Mouse (Mus musculus) kidney, adult 9 months (tissue): ENCODE results near the gene 9230102O04Rik.

Source experiments
- DNase-seq: peaks from one replicate; pipeline ENCODE4 v3.0.0; 2022

The 9230102O04Rik gene

DNA sequence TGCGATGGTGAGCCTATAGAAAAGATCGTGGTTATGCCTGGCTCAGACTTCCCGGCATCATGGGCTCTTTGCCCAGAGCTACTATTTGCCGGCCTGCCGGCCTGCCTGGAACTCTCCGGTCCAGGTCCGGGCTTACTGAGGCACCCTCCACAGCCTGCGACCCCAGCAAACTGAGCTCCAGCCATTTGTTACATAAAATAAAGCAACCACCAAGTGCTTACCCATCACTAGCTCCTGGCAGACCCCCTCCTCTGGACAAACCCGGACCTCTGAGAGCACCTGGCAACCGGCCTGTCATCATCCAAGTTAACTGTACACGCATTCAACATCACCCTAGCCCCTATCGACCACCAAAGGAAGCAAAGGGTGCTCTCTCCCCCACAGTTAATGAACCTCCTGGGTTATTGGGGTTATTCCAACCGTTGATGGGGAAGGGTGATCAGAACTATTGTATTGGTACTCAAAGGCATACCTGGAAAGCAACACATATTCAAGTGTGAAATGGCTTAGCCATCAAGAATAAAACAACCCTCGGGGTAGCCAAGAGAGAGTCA lies 4.0 kb downstream of the 9230102O04Rik start:
- no peak for DNase-seq

DNA sequence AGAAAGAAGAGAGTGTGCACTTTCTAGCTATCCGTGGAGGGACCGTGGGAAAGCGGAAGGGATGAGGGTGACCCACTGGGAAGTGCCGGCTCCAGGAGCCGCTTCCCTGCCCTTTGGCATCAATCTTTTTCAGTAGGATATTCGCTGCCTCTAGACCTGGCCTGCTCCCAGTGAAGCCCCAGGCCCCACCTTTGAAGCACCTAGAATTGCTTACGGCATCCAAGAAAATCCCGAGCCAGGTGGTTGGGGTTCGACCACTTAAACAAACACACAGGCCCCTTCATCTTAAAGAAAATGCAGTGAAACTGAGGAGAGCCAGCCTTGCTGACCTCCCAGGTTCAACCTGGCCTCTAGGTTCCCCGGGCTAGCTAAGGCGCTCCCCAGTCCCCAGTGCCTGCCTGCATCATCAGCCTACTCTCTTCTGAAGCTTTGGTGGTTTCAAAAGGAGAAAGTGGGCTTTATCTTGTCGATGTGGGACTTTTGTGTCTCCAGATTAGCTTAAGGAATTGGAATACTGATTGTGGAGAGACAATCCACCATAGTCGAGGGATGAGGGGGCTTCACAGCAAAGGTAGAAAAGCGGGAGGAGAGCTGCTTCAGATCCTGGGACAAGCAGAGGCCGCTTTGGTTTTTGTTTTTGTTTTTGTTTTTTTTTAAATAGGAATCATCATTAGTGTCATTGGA lies 4.7 kb downstream of the 9230102O04Rik start:
- DNase-seq: no peak

DNA sequence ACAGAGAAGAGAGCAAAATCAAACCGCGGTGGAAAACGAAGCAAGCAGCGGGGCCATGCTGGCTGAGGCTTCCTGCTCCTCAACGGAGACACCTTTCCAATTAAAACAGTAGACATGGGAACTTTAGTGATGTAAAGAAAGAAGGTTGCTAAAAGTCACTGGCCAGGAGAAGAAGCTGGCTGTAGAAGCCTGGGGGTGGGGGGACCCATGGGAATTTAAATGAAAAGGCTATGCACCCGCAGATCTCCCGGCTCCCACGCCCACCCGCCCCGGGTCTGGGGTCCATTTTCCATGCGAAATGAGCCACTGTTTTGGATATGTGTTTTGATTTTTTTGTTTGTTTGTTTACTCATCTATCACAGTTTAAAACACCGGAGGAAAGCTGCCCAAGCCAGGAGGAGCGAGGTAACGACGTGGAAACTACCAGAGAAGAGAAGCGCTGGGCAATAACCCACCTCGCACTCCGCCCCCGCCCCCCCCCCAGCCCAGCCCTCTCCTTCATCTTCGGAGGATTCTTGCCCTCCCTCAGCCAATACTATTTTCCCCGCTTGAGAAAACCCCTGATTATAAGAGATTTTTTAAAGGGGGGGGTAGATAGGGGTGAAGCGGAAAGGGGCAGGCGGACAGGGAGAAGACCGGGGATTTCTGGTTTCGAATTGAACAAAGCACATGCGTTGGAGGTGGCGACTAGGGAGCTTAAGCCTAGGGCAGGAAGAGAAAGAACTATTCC lies 5.4 kb downstream of the 9230102O04Rik start:
- no peak for DNase-seq

DNA sequence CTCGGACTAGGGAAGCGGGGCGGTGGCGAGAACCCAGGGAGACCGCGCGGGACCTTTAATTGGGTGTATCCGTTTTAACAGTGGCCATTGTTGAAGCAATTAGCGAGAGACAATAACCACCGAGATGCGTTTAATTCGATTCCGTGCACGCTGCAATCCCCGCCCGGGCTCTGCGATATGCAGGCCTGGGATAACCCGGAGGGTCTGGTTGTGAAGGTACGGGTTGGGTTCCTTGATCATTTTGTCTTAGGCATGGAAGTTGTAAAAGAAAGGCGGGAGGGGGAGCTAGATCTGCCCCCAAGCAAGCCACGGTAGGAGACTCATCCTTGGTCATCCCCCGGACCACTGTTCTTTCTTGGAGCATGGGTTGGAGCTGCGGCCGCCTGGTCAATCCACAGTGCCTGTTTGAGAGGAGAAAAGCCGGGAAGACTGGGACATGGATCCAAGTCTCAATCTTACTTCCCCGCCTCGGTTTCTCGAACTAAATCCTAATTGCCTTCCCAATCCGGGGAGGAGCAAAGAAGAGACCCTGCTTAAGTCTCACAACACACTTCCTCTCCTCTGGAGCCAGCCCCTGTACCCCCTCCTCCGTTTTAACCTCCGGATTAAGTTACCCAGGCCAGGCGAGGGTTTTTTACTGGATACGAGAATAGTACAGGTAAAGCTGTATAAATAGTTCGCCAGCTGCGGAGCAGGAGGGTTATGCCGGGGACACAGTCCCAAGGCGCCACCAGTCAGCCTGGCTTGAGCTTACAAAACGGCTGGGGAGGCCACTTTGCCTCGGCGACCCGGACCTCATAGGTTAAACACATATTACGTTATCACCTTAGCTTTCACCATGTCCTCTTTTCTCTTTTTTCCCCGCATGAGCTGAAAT lies 6.2 kb downstream of the 9230102O04Rik start:
- peak; percentile 28 for DNase-seq

DNA sequence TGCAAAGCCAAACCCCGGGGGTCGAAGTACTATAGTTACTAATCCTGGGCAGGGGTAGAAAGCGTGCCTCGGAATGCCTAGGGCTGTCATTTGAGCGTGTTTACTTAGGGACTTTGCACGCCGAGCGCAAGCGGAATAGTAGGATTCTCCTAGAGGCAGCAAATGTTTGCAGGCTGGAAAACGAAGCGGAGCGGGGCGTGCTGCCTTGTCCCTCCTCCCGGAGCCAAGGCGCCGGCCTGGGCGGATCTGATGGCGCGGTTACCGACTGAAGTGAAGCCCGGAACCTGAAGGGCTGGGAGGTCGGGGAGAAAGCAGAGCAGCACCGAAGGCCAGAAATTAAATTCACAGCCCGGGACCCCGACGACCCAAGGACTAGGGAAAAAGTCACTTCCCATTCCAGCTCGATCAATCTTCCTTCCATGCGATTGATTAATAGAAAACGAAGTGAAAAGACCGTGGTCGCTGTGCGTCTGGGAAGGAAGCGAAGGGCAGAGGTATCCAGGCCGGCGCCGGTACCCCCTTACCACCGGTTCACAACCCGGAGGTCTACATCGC lies 6.9 kb downstream of the 9230102O04Rik start:
- no peak for DNase-seq

DNA sequence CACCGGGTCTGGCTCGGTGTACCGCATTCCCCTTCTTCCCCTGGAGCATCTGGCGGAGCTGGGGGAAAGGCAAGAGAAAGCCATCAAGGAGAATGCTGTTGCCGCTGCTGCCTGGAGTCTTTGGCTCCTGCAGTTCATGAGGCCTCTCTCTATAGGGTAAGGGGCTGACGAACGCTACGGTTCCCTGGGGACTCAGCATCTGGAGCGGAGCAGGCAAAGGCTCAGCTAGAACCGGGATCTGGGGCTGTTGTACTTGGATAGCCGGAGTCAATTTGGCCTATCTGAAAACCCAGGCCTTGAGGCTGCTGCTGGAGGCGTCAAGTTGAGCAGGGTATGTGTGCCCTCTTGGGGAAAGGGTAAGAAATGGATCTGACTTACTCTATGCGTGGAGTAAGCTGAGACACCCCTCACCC lies 7.7 kb downstream of the 9230102O04Rik start:
- peak; percentile 20 for DNase-seq

DNA sequence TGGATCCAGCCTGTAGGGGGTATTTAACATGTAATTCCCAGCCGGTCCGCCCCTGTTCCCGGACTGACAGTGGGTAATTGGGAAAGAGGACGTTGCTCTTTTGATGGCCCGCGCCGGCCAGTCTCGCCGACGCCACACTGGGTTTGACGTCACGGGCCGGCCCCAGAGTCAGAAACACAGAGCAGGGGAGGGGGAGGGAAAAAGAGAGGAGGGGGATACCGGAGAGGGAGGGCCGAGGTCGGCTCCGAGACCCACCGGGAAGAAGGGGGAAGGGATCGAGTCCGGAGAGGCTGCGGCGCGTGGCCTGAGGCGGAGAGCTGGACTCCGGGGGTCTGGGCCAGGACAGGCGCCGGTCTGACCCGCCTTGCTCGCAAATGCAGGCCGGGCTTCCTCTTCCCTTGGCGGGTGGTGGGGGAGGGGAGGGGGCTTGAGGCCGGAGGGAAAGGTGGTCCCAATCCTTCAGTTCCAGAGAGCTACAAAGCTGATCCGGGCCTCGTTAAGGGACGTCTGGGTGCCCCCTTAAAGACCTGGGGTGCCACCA lies 8.2 kb downstream of the 9230102O04Rik start, which contains the start of gene 4930412O13Rik:
4930412O13Rik (plus strand) TSS at position 202 of the 541 bp plus-strand sequence.
- DNase-seq: no peak

DNA sequence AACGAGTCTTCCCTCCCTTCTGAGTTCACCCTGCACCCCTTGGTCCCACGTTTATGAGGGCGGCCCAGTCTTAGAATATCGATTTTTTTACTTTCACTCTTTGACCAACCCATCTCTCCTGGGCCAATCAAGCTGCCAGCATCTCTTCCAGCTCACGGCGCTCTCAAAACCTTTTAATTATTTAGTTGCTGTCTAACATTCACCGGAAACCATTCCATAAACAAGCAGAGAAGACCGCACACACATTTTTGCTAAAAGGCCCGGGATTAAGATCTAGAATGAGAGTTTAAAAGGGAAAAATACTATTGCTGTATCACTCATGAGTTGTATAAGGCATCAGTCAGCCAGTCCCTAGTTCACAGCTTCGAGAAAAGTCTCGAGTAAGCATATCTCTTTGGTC lies 9.1 kb downstream of the 9230102O04Rik start:
- no peak for DNase-seq

DNA sequence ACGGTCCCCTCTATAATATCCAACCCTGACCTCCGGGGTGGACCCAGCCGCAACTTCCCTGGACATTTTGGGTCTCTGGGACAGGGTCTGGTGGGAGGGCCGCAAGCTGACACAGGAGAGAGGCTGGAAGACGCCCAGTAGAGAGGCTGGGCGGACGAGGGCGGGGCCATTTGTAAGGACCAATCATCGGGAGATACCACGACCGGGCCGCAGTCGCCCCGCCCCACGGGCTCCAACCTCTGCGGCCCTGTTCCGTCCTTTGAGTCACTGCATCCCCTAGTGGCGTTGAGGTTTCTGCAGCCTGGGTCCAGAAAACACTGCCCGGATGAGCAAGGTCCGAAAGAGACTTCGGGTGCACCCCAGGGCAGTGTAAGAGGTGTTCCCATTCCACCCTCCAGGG lies 9.8 kb downstream of the 9230102O04Rik start:
- peak; percentile 88 for DNase-seq

DNA sequence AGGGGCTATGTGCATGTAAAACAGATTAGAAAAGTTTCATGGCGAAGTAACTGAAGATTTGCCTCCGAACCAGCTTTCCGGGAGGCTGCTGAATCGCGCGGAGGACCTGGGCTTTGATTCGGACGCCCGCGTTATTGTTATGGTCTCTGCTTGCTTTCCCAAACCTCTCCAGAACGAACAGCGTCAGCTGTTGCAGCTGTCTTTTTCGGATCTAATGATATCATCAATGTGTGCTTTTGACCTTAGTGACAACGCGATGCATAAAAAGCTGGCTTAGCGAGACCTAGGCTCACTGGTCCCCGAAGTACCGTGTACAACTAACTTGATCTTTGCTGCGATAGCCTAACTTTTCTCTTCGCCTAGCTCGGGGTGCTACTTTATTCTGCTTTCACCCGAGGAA lies 10.2 kb downstream of the 9230102O04Rik start:
- DNase-seq: no peak

DNA sequence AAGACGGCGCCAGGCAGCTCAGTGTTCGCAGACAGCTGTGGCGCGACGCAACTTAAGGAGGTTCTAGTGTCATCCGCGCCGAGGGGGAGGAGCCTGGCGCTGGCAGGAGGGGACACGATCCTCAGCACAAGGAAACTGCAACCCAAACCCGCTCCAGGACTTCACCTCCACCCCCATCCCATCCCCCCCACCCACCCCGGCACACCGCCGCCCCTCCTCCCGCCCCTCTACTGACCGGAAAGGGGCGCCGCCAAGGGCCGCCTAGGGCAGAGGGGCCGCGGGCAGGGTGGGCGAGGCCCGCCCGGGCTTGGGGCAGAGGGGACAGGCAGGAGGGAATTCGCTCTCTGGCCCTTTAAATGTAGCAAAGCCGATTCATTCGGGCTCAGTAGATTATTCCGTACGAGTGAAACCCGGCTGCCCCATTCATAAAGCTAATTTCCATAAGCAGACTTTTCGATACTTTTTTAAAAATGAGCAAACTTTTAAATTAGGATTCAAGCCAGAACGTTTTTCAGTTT lies 10.7 kb downstream of the 9230102O04Rik start:
- peak; percentile 40 for DNase-seq

DNA sequence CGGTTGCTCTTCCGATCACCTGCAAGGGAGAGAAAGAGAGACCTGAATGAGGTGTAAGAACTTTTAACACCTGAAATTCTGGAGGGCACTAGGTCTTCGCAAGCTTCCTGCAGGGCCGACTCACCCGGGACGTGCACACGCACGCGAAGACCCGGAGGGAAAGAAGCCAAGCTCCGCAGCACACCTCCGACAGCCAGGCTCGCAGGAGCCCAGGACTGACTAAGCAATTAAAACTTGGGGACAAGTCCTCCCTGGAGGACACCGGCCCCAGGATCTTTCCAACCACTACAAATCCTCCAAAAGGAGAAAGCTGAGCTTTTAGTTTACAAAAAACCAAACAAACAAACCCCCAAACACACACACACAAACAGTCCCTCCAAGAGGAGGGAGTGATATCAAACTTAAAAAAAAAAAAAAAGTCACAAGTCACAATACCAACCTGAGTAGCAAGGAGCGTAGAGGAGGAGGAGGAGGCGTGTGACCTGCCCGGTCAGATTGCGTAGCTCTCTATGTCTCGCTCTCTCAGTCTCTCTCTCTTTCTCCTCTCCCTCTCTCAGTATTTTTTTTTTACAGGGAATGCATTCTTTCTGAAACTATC lies 11.3 kb downstream of the 9230102O04Rik start:
- no peak for DNase-seq

DNA sequence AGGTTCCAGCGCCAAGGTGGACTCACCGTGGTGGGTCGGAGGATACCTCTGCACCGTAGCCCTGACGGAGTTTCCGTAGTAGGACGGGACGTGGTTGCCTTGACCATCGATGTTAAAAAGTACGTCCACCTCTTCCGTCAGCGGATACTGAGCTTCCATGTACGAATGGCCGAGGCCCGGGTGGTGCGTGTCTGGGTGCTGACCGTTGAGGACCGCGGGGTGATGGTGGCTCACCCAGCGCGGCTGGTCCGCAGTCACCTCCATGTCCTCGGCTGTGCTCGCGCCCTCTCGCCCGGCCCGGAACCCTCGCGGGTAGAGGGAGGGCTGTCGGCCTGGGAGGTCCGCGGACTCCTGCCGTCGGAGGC lies 12.0 kb downstream of the 9230102O04Rik start:
- no peak for DNase-seq

DNA sequence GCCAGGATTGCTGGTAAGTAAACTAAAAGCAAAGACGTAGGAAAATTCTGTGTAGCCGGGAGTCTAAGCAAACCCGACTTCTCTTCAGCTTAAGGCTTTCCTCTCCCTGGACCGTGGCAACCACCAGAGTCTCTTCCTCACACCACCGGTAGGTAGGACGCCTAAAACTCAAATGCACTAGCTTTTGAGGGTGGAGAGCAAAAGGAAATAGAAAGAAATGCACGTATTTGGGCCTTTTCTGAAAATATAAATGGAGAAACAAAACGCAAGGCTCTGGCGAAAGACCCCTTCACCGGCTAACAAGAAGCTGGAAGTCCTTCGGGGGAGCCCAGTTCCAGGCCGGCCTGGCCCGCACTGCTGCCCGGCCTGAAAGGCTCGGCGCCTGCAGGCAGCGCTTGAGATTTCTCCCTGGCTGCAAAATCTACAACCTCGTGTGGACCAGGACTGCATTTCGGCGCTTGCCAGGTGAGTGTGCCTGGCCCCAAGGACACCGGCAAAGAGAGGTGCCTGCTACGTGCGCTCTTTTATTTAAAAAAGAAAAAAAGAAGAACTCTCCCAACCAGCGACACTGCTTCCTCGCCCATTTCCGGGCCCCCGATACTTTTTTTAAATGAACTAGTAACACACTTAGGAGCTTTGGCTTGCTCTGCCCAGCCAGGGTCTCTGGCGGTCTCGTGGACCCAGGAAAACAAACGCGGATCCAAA lies 12.6 kb downstream of the 9230102O04Rik start:
- DNase-seq: no peak

DNA sequence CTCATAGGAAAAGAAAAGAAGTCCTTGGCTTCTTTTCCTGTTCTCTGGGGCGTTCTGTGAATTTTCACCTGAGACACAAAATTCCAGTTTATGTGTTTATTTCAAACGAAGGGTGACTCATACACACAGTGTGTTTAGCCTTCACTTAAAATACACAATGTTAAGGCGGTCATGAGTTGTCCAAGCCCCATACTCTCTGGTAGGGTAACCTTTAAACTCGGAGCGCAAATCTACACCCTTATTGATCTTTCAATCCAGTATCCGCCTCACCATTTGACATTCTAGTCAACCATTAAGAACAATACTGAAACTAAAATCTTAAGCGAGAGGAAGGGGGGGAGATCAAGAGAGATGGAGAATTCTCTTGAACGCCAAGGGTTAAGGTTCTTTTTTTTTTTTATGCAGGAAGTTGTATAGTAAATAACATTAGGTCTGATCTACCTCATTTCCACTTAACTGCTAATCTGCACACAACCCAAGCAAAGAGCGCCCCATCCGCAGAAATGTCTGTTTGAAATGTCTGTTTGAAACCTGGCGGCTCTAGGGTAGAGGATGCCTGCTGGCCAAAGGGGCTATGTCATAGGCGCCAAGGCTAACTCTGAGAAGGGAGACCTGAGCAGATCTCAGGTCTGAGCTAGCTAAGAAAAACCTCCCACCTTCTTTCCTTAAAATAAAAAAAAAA lies 13.5 kb downstream of the 9230102O04Rik start:
- DNase-seq: no peak

DNA sequence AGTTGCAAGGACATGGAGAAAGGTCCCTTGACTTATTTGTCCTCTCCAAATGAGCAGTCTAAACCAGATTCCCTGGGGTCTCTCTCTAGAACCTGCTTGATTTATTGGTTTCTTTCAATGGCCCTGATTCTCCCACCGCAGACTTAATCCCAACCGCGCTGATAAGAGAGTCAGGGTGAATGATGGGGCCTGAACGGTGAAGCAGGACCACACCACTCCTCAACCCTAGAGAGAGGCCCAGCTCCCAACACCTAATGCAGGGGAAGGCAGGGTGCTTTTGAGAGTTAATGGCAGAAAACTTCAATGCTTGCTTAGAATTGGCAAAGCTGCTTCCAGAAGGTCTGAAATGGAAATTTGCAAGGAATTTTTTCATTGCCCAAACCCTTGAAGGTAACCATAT lies 14.1 kb downstream of the 9230102O04Rik start:
- DNase-seq: no peak

DNA sequence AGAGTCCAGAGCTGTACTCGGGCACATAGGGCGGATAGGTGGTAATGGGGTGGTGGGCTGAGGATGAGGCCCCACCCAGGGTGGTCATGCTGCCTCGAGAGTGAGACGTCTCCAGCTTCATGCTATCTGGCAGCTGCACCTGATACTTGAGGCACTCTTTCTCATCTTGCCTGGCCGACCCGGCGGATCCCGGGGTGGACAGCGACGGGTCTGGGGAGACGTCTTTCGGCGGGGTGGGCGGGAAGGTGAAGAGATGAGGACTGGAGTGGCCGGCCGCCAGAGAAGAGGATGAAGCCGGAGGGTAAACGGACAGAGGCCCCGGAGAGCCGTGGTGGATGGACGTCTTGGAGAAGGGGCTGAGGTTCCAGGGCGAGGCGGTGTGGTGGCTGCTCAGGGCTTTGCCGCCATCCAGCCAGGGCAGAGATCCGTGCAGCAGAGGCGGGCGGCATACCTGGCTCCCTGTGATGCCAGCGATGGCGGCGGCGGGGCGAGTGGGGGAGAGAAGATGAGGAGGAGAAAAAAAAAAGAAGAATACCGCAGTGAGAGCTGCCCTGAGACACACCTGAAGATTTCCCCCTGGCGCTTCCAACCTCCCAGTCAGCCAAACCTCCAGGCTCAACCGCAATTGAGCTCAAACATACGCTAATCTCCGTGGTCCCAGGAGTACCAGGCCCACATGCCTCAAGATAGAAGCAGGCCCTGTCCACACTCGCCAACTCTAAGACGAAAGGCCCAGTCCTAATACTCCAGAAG lies 14.7 kb downstream of the 9230102O04Rik start:
- no peak for DNase-seq

DNA sequence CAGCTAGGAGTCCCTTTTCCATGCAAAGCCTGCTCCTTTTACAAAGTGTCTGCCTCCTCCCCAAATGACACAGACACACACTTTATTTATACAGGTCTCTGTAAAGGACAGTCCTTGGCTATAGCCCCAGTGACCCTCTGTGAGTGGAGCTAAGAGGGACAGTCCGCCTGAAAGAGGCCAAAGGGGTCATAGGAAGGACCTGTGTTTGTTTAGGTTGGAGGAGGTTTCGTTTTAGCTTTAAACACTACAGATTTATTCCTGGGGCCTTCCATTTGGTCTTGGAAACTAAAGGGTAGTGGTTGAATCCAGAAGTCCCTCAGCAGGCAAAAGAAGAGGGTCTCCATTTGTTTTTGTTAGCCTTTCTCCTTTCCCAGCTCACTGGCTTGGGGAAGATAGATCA lies 15.6 kb downstream of the 9230102O04Rik start:
- DNase-seq: no peak

DNA sequence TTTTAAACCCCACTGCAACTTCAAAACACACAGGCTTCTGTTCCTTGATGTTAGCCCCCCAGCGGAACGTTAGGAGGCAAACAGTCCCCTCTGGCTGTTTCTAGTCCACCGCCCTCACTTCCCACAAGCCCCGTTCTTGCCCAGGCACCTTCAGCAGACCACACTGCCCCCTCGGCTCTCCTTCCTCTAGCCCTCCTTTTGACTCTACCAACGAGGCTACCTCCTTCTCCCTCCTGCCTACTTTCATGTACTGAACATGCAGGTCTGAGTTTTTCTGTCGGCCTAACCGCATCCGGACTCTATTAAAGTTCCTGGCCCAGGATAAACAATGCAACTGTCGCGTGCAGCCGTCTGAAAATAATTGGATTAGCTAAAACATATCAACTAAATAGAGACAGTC lies 16.7 kb downstream of the 9230102O04Rik start:
- no peak for DNase-seq

DNA sequence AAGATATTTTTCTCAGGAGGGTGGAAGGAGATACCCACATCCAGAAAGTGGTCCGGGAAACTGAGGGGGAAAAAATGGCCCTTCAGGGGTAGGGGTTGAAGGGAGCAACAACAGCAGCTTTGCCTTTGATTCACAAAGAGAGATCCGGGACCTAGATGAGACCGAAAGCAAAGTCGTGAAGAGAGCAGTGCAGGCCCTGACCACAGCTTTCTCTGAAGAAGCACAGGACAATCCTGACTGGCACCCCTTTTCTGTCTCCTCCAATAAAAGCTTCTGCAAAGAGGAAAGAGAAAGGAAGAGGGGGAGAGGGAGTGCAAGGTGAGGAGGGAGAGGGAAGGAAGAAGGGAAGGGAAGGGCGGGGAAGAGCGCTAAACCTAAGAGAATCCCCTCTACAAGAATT lies 17.5 kb downstream of the 9230102O04Rik start:
- DNase-seq: no peak
